Mouse (Mus musculus) cerebellum, adult 2 months (tissue): ENCODE measurements around the gene Irf3. TPM values are rescaled to one million over a fixed set of nuclear protein-coding genes. Genes with fewer than 3 reads are reported as not detected.
"Not testable (repeated sequence)": the region's sequence is repeated elsewhere in the genome, so short reads cannot be mapped to it uniquely, and the experiment has no call there.

Experiments used
- DNase-seq, 2 experiments: peaks; one replicate each; pipeline ENCODE4 v3.0.0; 2021
- H3K27ac ChIP-seq: fragments of 200-500 bp; 2 replicates; pipeline ENCODE4 v1.5.1; 2012; ENCODE audit warnings: low read length, control low read depth, inconsistent platforms; ENCODE audit not compliant: insufficient read depth
- H3K27me3 ChIP-seq: fragments of 200-500 bp; 2 replicates; pipeline ENCODE4 v1.6.1; 2012; ENCODE audit warnings: inconsistent platforms, mild to moderate bottlenecking, low read length, moderate library complexity; ENCODE audit not compliant: control insufficient read depth, insufficient read depth
- H3K4me1 ChIP-seq: fragments of 200-500 bp; 2 replicates; pipeline ENCODE4 v1.6.1; 2011; ENCODE audit warnings: low read length; ENCODE audit not compliant: control insufficient read depth, insufficient read depth
- H3K4me3 ChIP-seq: fragments of 200-500 bp; replicated peaks from 2 replicates; pipeline ENCODE3; 2011; ENCODE audit warnings: mild to moderate bottlenecking, low read depth, low read length, control low read depth; ENCODE audit not compliant: insufficient read depth
- CTCF ChIP-seq: fragments of 200-500 bp; IDR thresholded peaks from 2 replicates; pipeline ENCODE4 v1.5.1; 2011; ENCODE audit warnings: low read depth, mild to moderate bottlenecking, control low read depth, low read length, moderate library complexity, borderline replicate concordance; ENCODE audit not compliant: insufficient read depth
- POLR2A ChIP-seq: fragments of 200-500 bp; IDR thresholded peaks from 2 replicates; pipeline ENCODE4 v1.6.1; 2011; ENCODE audit warnings: low read length, control low read depth, borderline replicate concordance; ENCODE audit not compliant: insufficient read depth
- WGBS: fragments of 180-500 bp; shearing (Covaris S2); methylation state at CpG from one replicate; pipeline ENCODE4 v1.1.7; 2018; 5-methylcytosine and 5-hydroxymethylcytosine counted together
- polyA plus RNA-seq: library from polyadenylated mRNA; depleted of rRNA; stranded (reverse); fragments of >200 nt; gene quantifications from 2 replicates; pipeline ENCODE4 v1.2.3, GENCODE M21; 2012

Gene Irf3
- polyA plus RNA-seq, 1 experiment = 126 TPM

- no peak for TF ChIP-seq CTCF
- no peak for TF ChIP-seq POLR2A
- 69% methylated on average over 9 of the region's 9 CpGs for WGBS
- no peak overlapping the region for H3K27ac ChIP-seq
Measured at GRCm38 (mm10) chr7:45020225-45020624, 22.8 kb downstream of the Irf3 start.

GRCm38 (mm10) chr7:45023711-45024110 lies 26.3 kb downstream of the Irf3 start:
- not testable (repeated sequence) for H3K4me3 ChIP-seq, H3K27me3 ChIP-seq, DNase-seq, H3K27ac ChIP-seq
- peak; percentile 24; the same call in 1 of the 2 replicates for TF ChIP-seq CTCF
- peaks cover 21% of the 10 kb centered on the region for H3K4me1 ChIP-seq
- 72% methylated on average over 5 of the region's 5 CpGs for WGBS

More at GRCm38 (mm10) chr7:45020225-45020624, 22.8 kb downstream of the Irf3 start:
- peaks cover 11% of the 10 kb centered on the region for H3K4me1 ChIP-seq
- H3K4me3 ChIP-seq = no peak overlapping the region
- H3K27me3 ChIP-seq = no peaks in the 10 kb centered on the region
- peak in 1 of 2 experiments; percentile 5 for DNase-seq

GRCm38 (mm10) chr7:45024281-45025248 lies 27.1 kb downstream of the Irf3 start:
- Histone ChIP-seq H3K4me1 (peaks cover 21% of the 10 kb centered on the region), H3K27ac (peak overlapping the region; percentile 29), H3K4me3 (no peak overlapping the region), H3K27me3 (no peaks in the 10 kb centered on the region)
- 67% methylated on average over 15 of the region's 15 CpGs for WGBS
- TF ChIP-seq POLR2A = no peak
- no peak for TF ChIP-seq CTCF
- DNase-seq = no peak

GRCm38 (mm10) chr7:45025601-45026220 lies 28.3 kb downstream of the Irf3 start:
- peaks cover 21% of the 10 kb centered on the region for H3K4me1 ChIP-seq
- H3K27ac ChIP-seq = peak overlapping the region; percentile 29
- WGBS = 55% methylated on average over 8 of the region's 8 CpGs
- DNase-seq = peak in 1 of 2 experiments; percentile 25
- H3K4me3 ChIP-seq = no peak overlapping the region
- H3K27me3 ChIP-seq = no peaks in the 10 kb centered on the region
- TF ChIP-seq CTCF (no peak), POLR2A (no peak)

GRCm38 (mm10) chr7:45026256-45026655 lies 28.8 kb downstream of the Irf3 start:
- no peak for TF ChIP-seq POLR2A
- TF ChIP-seq CTCF = no peak
- H3K27me3 ChIP-seq = no peaks in the 10 kb centered on the region
- H3K4me1 ChIP-seq = peaks cover 21% of the 10 kb centered on the region
- 65% methylated on average over 2 of the region's 2 CpGs for WGBS
- no peak for DNase-seq
- no peak overlapping the region for H3K4me3 ChIP-seq
- 0 out of 2 replicates have a peak overlapping the region, but pooled peaks have one; percentile 29 for H3K27ac ChIP-seq

GRCm38 (mm10) chr7:45027761-45028160 lies 30.3 kb downstream of the Irf3 start:
- H3K4me1 ChIP-seq = peaks cover 21% of the 10 kb centered on the region
- H3K27me3 ChIP-seq = no peaks in the 10 kb centered on the region
- H3K4me3 ChIP-seq = no peak overlapping the region
- TF ChIP-seq POLR2A (no peak), CTCF (no peak)
- WGBS = 91% methylated on average over 9 of the region's 9 CpGs
- H3K27ac ChIP-seq = no peak overlapping the region
- no peak for DNase-seq

GRCm38 (mm10) chr7:45028351-45028750 lies 30.9 kb downstream of the Irf3 start:
- Histone ChIP-seq H3K4me3 (no peak overlapping the region), H3K27ac (no peak overlapping the region), H3K27me3 (no peaks in the 10 kb centered on the region), H3K4me1 (peaks cover 21% of the 10 kb centered on the region)
- DNase-seq = no peak
- TF ChIP-seq CTCF = no peak
- no peak for TF ChIP-seq POLR2A
- WGBS = 90% methylated on average over 11 of the region's 11 CpGs
